Mouse (Mus musculus) heart, embryonic 10.5 days (tissue): Measurements from ENCODE around the gene H2-K1. TPM values are rescaled to one million over a fixed set of nuclear protein-coding genes. Genes with fewer than 3 reads are reported as not detected.

Experiments
- microRNA counts: library from miRNA; unstranded; fragments of <30 nt; microRNA quantifications from one replicate; lab custom pipeline; 2017
- microRNA-seq: library from miRNA; unstranded; fragments of <30 nt; microRNA quantifications from one replicate; pipeline ENCODE4, GENCODE M21; 2017
- polyA plus RNA-seq: library from polyadenylated mRNA; unstranded; fragments of >200 nt; fragmentation: Nextera tagmentation; extraction: Ambion mirVana; gene quantifications from 2 replicates; pipeline ENCODE4 v1.2.1, GENCODE M21; 2016

The H2-K1 gene
- polyA plus RNA-seq, 1 experiment from 2014 or later = 16.2 TPM

MicroRNA genes within 50 kb of the gene (microRNA counts, 519-probe panel; counts per million panel counts)
- not detected for microRNA mmu-miR-219 (lab: Ali Mortazavi, UCI)

Small RNA genes within 50 kb of the gene (microRNA-seq; reads per million reads assigned to microRNA genes)
- 1.3 reads per million for gene Mir219a-1
- not detected for gene Mir219c

Other genes starting within 250 kb of the H2-K1 start
- 316 and 329 TPM in 2 replicates for gene Rab11b, start 239.8 kb downstream of the H2-K1 start, polyA plus RNA-seq
- 7.4 and 19.8 TPM in 2 replicates for gene Angptl4, start 218.5 kb downstream of the H2-K1 start, polyA plus RNA-seq
- gene Kank3, start 189.8 kb downstream of the H2-K1 start, polyA plus RNA-seq = 37.1 and 47.9 TPM in 2 replicates
- 576 and 657 TPM in 2 replicates for gene Rps28, start 175.8 kb downstream of the H2-K1 start, polyA plus RNA-seq
- gene Ndufa7, start 175.8 kb downstream of the H2-K1 start, polyA plus RNA-seq = 482 and 487 TPM in 2 replicates
- gene Cd320, start 157.3 kb downstream of the H2-K1 start, polyA plus RNA-seq = 61.6 and 75.7 TPM in 2 replicates
- gene Gm7029, start 126.5 kb downstream of the H2-K1 start, polyA plus RNA-seq = not detected in 2 replicates
- gene Kifc1, start 109.7 kb downstream of the H2-K1 start, polyA plus RNA-seq = 3.6 and 5.2 TPM in 2 replicates
- 0.28 and 0.73 TPM in 2 replicates for gene Platr17, start 95.2 kb downstream of the H2-K1 start, polyA plus RNA-seq
- 46.6 and 52.9 TPM in 2 replicates for gene Daxx, start 90.9 kb downstream of the H2-K1 start, polyA plus RNA-seq
- gene Tapbp, start 84.4 kb downstream of the H2-K1 start, polyA plus RNA-seq = 13.9 and 20.5 TPM in 2 replicates
- gene Zbtb22, start 84.4 kb downstream of the H2-K1 start, polyA plus RNA-seq = 16.0 and 17.3 TPM in 2 replicates
- gene Rgl2, start 70.8 kb downstream of the H2-K1 start, polyA plus RNA-seq = 37.1 and 44.2 TPM in 2 replicates
- gene Pfdn6, start 60.0 kb downstream of the H2-K1 start, polyA plus RNA-seq = 161 and 198 TPM in 2 replicates
- gene Wdr46, start 59.7 kb downstream of the H2-K1 start, polyA plus RNA-seq = 35.8 and 48.1 TPM in 2 replicates
- 5.9 and 7.1 TPM in 2 replicates for gene B3galt4, start 48.9 kb downstream of the H2-K1 start, polyA plus RNA-seq
- gene Vps52, start 44.5 kb downstream of the H2-K1 start, polyA plus RNA-seq = 47.1 and 47.5 TPM in 2 replicates
- gene Rps18, start 44.3 kb downstream of the H2-K1 start, polyA plus RNA-seq = 1,115 and 1,297 TPM in 2 replicates
- gene Ring1, start 24.3 kb upstream of the H2-K1 start, polyA plus RNA-seq = 14.4 and 15.8 TPM in 2 replicates
- gene H2-Ke6, start 27.7 kb upstream of the H2-K1 start, polyA plus RNA-seq = 32.4 and 36.4 TPM in 2 replicates
- gene Slc39a7, start 31.3 kb upstream of the H2-K1 start, polyA plus RNA-seq = 160 and 180 TPM in 2 replicates
- 31.4 and 40.6 TPM in 2 replicates for gene Rxrb, start 31.5 kb upstream of the H2-K1 start, polyA plus RNA-seq
- gene Col11a2, start 39.1 kb upstream of the H2-K1 start, polyA plus RNA-seq = 0.38 and 1.0 TPM in 2 replicates
- 0.62 and 0.84 TPM in 2 replicates for gene H2-Oa, start 92.0 kb upstream of the H2-K1 start, polyA plus RNA-seq
- 4.2 and 7.1 TPM in 2 replicates for gene H2-DMa, start 119.2 kb upstream of the H2-K1 start, polyA plus RNA-seq
- 77.6 and 101 TPM in 2 replicates for gene Brd2, start 122.3 kb upstream of the H2-K1 start, polyA plus RNA-seq
- 0.18 TPM in 1 of 2 replicates, not detected in the other for gene H2-DMb2, start 143.0 kb upstream of the H2-K1 start, polyA plus RNA-seq
- 0.23 and 0.29 TPM in 2 replicates for gene H2-DMb1, start 152.7 kb upstream of the H2-K1 start, polyA plus RNA-seq
- gene Tap1, start 187.2 kb upstream of the H2-K1 start, polyA plus RNA-seq = 0.84 and 1.2 TPM in 2 replicates
- gene Psmb9, start 187.4 kb upstream of the H2-K1 start, polyA plus RNA-seq = 0.41 and 0.60 TPM in 2 replicates
- gene Psmb8, start 197.4 kb upstream of the H2-K1 start, polyA plus RNA-seq = 0.86 and 0.87 TPM in 2 replicates
- gene Tap2, start 203.2 kb upstream of the H2-K1 start, polyA plus RNA-seq = 0.48 and 0.51 TPM in 2 replicates
- not detected in 2 replicates for gene H2-Ob, start 238.6 kb upstream of the H2-K1 start, polyA plus RNA-seq